Mouse (Mus musculus): ENCODE measurements around the gene Cacng1. TPM values are rescaled to one million over a fixed set of nuclear protein-coding genes. Genes with fewer than 3 reads are reported as not detected.

Cacng1 gene
- polyA plus RNA-seq (2014; fragmentation: Nextera tagmentation; extraction: Ambion mirVana) = 0.14 and 0.28 TPM in 2 replicates

DNA sequence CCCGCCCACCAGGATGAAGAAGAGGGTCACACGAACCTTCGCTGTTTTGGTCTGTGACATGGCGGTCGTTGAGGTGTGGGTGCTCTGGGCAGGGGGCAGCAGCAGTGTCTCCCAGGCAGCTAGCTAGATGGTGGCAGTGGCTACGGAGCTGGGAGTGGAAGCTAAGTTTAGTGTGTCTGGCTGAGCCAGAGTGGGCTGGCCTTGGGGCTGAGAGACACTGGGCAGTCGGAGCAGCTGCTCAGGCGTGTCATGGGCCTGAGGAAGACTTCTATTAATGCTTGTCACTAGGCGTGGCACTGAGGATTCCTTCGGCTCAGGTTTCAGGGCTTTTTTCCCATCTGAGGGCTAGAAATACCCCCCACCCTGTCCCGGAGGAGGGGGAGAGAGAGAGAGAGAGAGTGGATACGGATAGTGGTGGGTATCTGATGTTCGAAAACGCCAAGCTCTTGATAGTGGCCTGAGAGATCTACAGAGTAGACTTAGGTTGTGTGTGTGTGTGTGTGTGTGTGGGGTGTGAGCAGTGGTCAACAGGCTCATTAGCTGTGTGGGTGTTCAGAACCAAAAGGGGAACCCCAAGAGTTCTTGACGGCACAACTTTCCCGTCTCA lies at the start of gene Cacng1:
TSS of gene Cacng1 (minus strand) at position 191 of the 607 bp plus-strand sequence.
- Histone ChIP-seq H3K27me3 (replicated peaks; ENCODE audit: control insufficient read depth, insufficient read depth, low read length) (no peaks in the 10 kb centered on the region), H3K9me3 (replicated peaks; ENCODE audit: control insufficient read depth, low read length) (no peaks in the 10 kb centered on the region), H3K4me2 (ENCODE audit: low read length) (no peak within 1 kb of the TSS), H3K36me3 (ENCODE audit: control insufficient read depth, insufficient read depth, low read length) (no peaks in the 10 kb centered on the region), H3K9ac (ENCODE audit: low read length) (no peak within 1 kb of the TSS), H3K4me1 (ENCODE audit: control insufficient read depth, insufficient read depth, low read length) (no peaks in the 10 kb centered on the region), H3K27ac (ENCODE audit: low read depth, low read length) (no peak within 1 kb of the TSS), H3K4me3 (ENCODE audit: low read depth, low read length) (no peak within 1 kb of the TSS)
- WGBS = 89% methylated on average over 16 of the region's 16 CpGs
- DNase-seq (ENCODE audit: low spot score) (no peak), ATAC-seq (no peak)

DNA sequence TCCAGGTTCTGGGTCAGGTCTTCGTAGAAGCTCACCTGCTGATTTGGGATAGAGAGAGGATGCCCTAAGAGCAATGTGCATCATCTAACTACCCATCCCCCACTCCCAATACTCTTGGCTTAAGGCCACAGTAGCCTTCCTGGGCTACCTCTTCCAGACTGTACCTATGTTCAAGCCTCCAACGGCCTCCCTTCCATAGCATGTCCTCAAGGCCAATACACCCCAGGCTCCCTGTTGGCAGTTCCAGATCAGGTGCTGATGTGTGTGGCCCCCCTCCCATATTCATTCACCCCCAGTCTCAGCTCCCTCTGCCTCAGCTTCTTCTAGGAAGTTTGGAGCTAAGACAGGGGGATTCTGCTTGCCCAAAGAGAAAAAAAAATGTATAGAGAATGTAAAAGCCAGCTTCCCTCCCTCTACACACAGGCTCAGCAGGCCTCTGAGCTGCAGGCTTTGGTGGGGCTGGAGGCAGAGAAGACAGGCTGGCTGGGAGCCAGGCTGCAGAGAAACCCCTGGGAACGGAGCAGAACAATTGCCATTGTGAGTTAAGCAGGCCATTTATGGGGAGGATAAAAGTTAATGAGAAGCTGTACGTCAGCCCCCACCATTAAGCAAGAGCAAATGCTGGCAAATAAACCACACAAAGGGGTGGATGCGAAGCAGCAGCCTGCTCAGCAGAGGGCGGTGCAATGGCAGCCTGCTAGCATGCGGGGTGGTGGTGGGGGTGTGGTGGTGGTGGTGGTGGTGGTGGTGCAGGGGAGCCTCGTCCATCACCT lies 46.6 kb upstream of the Cacng1 start:
- WGBS = 5% methylated on average over 8 of the region's 8 CpGs
- Histone ChIP-seq H3K4me3 (ENCODE audit: low read depth, low read length) (no peak overlapping the region), H3K9me3 (replicated peaks; ENCODE audit: control insufficient read depth, low read length) (no peaks in the 10 kb centered on the region), H3K4me1 (ENCODE audit: control insufficient read depth, insufficient read depth, low read length) (peaks cover 40% of the 10 kb centered on the region), H3K27me3 (replicated peaks; ENCODE audit: control insufficient read depth, insufficient read depth, low read length) (no peaks in the 10 kb centered on the region), H3K4me2 (ENCODE audit: low read length) (no peak overlapping the region; the same call in 1 of the 2 replicates), H3K27ac (ENCODE audit: low read depth, low read length) (peak overlapping the region; percentile 78), H3K36me3 (ENCODE audit: control insufficient read depth, insufficient read depth, low read length) (0 out of 2 replicates have a peak, but pooled peaks cover 2% of the 10 kb centered on the region), H3K9ac (ENCODE audit: low read length) (peak overlapping the region; percentile 47)
- peak; percentile 85 for ATAC-seq
- DNase-seq (ENCODE audit: low spot score) = peak; percentile 94

DNA sequence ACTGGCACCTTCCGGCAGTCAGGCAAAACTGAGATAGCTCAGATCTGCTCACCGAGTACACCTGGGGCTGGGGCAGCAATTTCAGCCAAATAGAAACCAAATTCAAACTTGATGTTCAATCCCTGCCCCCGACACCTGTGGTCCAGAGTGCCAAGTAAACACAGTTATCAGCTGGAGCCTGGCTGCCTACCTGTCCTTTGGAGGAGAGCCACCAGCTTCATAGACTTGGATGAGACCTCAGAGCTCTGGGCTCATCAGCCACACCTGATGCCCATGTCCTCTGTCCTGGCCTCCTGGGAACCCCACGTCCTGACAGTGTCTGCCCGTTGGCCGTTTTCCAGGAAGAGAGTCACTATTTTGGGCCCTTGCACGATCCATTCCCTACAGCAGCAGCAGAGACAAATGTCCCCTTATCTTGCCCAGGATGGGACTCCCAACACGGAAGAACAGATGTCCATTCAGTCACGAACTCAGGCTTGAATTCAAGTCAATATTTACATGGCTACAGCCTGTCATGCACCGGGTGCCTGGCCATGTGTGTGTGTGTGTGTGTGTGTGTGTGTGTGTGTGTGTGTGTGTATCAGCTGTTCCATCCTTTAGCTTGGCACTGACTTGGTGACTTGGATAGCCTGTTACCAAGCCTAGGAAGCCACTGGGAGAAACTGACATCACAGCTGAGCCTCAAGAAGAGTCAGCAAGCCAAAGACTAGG lies 45.6 kb upstream of the Cacng1 start:
- Histone ChIP-seq H3K9me3 (replicated peaks; ENCODE audit: control insufficient read depth, low read length) (no peaks in the 10 kb centered on the region), H3K4me1 (ENCODE audit: control insufficient read depth, insufficient read depth, low read length) (peaks cover 40% of the 10 kb centered on the region), H3K4me3 (ENCODE audit: low read depth, low read length) (no peak overlapping the region), H3K4me2 (ENCODE audit: low read length) (no peak overlapping the region), H3K36me3 (ENCODE audit: control insufficient read depth, insufficient read depth, low read length) (peaks cover 5% of the 10 kb centered on the region; the same call in 1 of the 2 replicates), H3K27ac (ENCODE audit: low read depth, low read length) (peak overlapping the region; percentile 78), H3K9ac (ENCODE audit: low read length) (no peak overlapping the region), H3K27me3 (replicated peaks; ENCODE audit: control insufficient read depth, insufficient read depth, low read length) (no peaks in the 10 kb centered on the region)
- DNase-seq (ENCODE audit: low spot score) (peak; percentile 37), ATAC-seq (no peak)
- WGBS = 61% methylated on average over 10 of the region's 10 CpGs

DNA sequence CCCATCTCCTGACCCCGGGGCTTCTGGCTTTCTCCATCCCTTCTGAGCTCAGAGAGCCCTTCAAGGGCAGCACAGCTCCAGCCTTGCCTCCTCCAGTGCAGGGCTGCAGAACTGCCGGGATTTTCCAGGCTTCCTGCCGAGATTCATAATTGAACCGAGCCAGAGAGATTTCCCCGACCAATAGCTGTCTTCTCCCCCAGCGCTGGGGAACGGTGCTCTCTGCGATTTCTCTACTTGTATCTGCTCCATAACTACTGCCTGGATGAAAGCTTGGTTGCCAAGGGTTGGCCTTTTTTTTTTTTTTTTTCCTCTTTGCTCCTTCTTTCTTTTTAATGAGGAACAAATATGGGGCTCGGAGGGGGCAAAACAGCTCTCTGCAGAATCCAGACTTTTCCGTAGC lies 43.7 kb upstream of the Cacng1 start:
- ATAC-seq = no peak
- Histone ChIP-seq H3K4me1 (ENCODE audit: control insufficient read depth, insufficient read depth, low read length) (peaks cover 40% of the 10 kb centered on the region), H3K4me2 (ENCODE audit: low read length) (no peak overlapping the region), H3K27me3 (replicated peaks; ENCODE audit: control insufficient read depth, insufficient read depth, low read length) (no peaks in the 10 kb centered on the region), H3K9ac (ENCODE audit: low read length) (no peak overlapping the region), H3K9me3 (replicated peaks; ENCODE audit: control insufficient read depth, low read length) (no peaks in the 10 kb centered on the region), H3K27ac (ENCODE audit: low read depth, low read length) (peak overlapping the region; percentile 16; the same call in 1 of the 2 replicates), H3K4me3 (ENCODE audit: low read depth, low read length) (no peak overlapping the region), H3K36me3 (ENCODE audit: control insufficient read depth, insufficient read depth, low read length) (peaks cover 3% of the 10 kb centered on the region; the same call in 1 of the 2 replicates)
- 11% methylated on average over 10 of the region's 10 CpGs for WGBS
- DNase-seq (ENCODE audit: low spot score) = peak; percentile 66

DNA sequence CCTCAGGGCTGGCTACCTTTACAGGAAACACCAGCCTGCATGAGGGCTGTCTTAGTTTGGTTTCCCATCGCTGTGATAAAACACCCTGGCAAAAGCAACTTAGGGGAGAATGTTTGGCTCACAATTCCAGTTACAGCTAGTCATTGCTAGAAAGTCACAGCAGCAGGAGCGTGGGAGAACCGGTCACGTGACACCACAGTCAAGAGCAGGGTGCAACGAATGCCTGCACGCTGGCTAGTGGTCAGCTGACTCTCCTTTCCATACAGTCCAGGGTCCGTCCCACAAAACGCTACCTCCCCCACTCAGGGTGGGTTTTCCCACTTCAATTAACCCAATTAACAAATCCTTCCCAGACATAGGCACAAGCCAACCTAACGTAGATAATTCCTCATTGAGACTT lies 43.2 kb upstream of the Cacng1 start:
- H3K27me3 ChIP-seq (replicated peaks; ENCODE audit: control insufficient read depth, insufficient read depth, low read length) = no peaks in the 10 kb centered on the region
- H3K27ac ChIP-seq (ENCODE audit: low read depth, low read length) = peak overlapping the region; percentile 16; the same call in 1 of the 2 replicates
- ATAC-seq (no peak), DNase-seq (ENCODE audit: low spot score) (no peak)
- H3K9ac ChIP-seq (ENCODE audit: low read length) = no peak overlapping the region
- H3K4me1 ChIP-seq (ENCODE audit: control insufficient read depth, insufficient read depth, low read length) = peaks cover 40% of the 10 kb centered on the region
- no peak overlapping the region for H3K4me2 ChIP-seq (ENCODE audit: low read length)
- H3K9me3 ChIP-seq (replicated peaks; ENCODE audit: control insufficient read depth, low read length) = no peaks in the 10 kb centered on the region
- H3K4me3 ChIP-seq (ENCODE audit: low read depth, low read length) = no peak overlapping the region
- WGBS = 43% methylated on average over 9 of the region's 9 CpGs
- H3K36me3 ChIP-seq (ENCODE audit: control insufficient read depth, insufficient read depth, low read length) = peaks cover 3% of the 10 kb centered on the region; the same call in 1 of the 2 replicates

DNA sequence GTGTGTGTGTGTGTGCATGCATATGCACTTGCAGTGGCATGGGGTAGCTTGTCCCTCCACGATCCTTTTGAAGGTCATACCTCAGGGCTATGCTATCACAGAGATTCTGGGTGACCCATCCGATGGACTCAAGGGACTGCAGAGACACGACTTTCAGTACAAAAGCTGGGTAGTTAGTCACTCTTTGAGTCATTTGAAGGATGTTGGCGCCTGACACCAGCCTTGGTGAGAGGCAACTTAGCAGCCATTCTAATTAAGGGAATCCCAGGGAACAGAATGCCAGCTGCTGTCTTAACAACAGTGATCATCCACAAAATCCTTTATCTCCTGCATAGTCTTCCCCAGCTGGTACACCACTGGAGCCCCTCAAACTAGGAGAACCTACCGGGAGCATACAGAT lies 32.8 kb upstream of the Cacng1 start:
- ATAC-seq = no peak
- no peak overlapping the region for H3K9ac ChIP-seq (ENCODE audit: low read length)
- no peaks in the 10 kb centered on the region for H3K9me3 ChIP-seq (replicated peaks; ENCODE audit: control insufficient read depth, low read length)
- H3K4me1 ChIP-seq (ENCODE audit: control insufficient read depth, insufficient read depth, low read length) = no peaks in the 10 kb centered on the region
- no peaks in the 10 kb centered on the region for H3K36me3 ChIP-seq (ENCODE audit: control insufficient read depth, insufficient read depth, low read length)
- no peak overlapping the region for H3K4me3 ChIP-seq (ENCODE audit: low read depth, low read length)
- no peak overlapping the region for H3K27ac ChIP-seq (ENCODE audit: low read depth, low read length)
- H3K27me3 ChIP-seq (replicated peaks; ENCODE audit: control insufficient read depth, insufficient read depth, low read length) = no peaks in the 10 kb centered on the region
- DNase-seq (ENCODE audit: low spot score) = no peak
- H3K4me2 ChIP-seq (ENCODE audit: low read length) = no peak overlapping the region
- 85% methylated on average over 5 of the region's 5 CpGs for WGBS

DNA sequence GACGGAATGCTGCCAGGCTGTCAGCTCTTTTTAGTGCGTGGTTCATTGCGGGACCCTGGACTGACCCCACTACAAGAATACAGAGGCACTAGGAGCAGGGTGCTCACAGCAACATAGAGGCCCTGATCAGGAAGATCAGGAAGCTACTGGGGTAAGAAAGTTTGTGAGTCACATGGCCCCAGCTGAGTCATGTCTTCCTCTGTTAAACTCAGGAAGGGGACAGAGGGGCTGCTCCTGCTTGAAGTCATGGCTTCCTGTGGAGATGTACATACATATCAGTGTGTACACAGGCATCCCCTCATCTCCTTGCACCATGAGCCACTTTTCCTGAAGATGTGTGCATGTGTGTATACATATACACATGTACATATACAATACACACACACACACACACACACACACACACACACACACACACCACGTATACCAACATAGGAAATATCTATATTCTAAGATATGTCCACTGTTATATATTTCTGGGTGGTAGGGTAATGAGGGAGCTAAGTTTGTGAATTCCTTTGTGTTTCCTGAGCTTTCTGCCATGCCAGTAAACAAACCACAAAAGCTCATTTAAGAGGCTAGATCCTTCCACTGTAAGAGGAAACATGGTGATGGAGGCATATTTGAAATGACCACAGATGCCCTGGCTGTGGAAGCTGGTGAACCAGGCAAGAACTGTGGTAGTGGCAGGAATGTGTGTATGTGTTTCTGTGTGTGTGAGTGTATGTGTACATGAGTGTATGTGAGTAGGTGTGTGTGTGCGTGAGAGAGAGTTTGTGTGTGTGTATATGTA lies 32.1 kb upstream of the Cacng1 start:
- Histone ChIP-seq H3K36me3 (ENCODE audit: control insufficient read depth, insufficient read depth, low read length) (no peaks in the 10 kb centered on the region), H3K27ac (ENCODE audit: low read depth, low read length) (no peak overlapping the region), H3K4me2 (ENCODE audit: low read length) (no peak overlapping the region), H3K9ac (ENCODE audit: low read length) (no peak overlapping the region), H3K9me3 (replicated peaks; ENCODE audit: control insufficient read depth, low read length) (no peaks in the 10 kb centered on the region), H3K4me1 (ENCODE audit: control insufficient read depth, insufficient read depth, low read length) (no peaks in the 10 kb centered on the region), H3K4me3 (ENCODE audit: low read depth, low read length) (no peak overlapping the region), H3K27me3 (replicated peaks; ENCODE audit: control insufficient read depth, insufficient read depth, low read length) (no peaks in the 10 kb centered on the region)
- 82% methylated on average over 5 of the region's 5 CpGs for WGBS
- ATAC-seq (no peak), DNase-seq (ENCODE audit: low spot score) (no peak)

DNA sequence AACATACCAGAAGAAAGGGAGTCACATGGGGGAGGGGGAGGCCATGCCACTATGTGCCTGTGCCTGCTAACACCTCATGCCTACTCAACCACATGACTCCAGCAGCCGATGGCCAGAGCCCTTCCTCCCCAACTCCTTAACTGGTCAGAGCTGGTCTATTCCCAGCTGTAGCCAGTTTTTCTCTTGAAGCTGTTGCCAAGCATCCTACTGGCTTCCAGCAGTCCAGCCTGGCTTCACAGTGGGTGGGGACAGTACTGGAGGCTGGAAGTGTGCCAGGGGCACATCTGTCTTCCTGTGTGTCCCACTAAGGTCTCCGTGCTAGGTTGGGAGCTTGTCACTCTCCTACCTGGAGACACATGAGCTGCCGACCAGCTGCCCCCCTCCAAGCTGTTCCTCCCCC lies 26.8 kb upstream of the Cacng1 start:
- H3K4me1 ChIP-seq (ENCODE audit: control insufficient read depth, insufficient read depth, low read length) = no peaks in the 10 kb centered on the region
- no peak overlapping the region for H3K27ac ChIP-seq (ENCODE audit: low read depth, low read length)
- no peaks in the 10 kb centered on the region for H3K27me3 ChIP-seq (replicated peaks; ENCODE audit: control insufficient read depth, insufficient read depth, low read length)
- DNase-seq (ENCODE audit: low spot score) (no peak), ATAC-seq (0 out of 2 replicates have a peak, but pooled peaks have one; percentile 12)
- peaks cover 21% of the 10 kb centered on the region; the same call in 1 of the 2 replicates for H3K36me3 ChIP-seq (ENCODE audit: control insufficient read depth, insufficient read depth, low read length)
- H3K9ac ChIP-seq (ENCODE audit: low read length) = no peak overlapping the region
- H3K9me3 ChIP-seq (replicated peaks; ENCODE audit: control insufficient read depth, low read length) = no peaks in the 10 kb centered on the region
- WGBS = 58% methylated on average over 3 of the region's 3 CpGs
- no peak overlapping the region for H3K4me2 ChIP-seq (ENCODE audit: low read length)
- H3K4me3 ChIP-seq (ENCODE audit: low read depth, low read length) = no peak overlapping the region
